Mouse (Mus musculus): ENCODE measurements around the gene Spred2.
"Not testable (repeated sequence)": the region's sequence is repeated elsewhere in the genome, so short reads cannot be mapped to it uniquely, and the experiment has no call there.

Gene Spred2

DNA sequence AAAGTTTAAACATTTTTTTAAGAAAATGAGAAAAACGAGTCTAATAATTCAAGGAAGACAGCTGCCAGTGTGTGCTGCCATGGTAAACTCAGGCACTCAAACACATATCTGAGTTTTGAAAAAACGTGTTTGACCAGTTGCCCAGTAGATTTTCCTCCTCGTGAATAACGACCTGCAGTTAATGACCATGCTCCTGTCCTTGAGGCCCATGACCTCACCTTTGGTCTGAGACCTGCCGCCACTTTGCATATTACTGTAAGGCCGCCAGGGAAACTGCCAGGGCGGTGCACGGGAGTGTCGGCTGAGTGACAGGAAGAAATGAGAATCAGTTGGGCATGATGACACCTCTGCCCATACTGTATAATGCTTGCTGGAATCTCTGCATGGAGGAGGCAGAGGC lies 103.5 kb downstream of the Spred2 start:
- no peak for DNase-seq

DNA sequence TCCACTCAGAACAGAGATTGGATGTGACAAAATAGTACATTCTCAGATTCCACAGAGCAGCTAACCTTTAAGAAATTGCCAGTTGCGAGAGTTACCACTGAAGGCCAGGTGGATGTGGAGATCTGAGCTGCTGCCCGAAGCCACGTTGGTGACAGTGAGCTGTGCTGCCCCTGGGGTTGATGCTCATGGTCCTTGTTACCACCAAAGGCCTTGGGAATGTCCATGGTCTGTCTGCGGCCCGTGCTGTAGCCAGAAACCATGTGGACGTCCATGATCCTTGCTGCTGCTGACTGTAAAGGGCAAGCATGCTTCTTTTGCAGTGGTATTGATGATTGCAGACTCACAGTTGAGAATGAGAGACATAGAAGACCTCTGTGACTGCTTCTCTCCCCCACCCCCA lies 104.2 kb downstream of the Spred2 start:
- no peak for DNase-seq

DNA sequence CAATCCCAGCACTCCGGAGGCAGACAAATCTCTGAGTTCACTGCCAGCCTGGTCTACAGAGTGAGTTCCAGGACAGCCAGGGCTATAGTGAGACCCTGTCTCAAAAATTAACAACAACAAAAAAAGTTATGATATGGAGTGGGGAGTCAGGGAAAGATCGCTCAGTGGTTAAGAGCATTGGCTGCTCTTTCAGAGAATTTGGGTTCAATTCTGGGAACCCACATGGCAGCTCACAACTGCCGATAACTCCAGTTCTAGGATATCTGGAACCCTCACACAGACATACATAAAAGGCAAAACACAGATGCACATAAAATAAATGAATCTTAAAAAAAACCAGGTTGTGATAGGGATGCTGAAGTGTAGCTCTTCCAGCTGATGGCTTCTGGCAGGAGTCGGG lies 104.8 kb downstream of the Spred2 start:
- no peak for DNase-seq

GRCm38 (mm10) chr11:20030973-20031372 lies 106.8 kb downstream of the Spred2 start:
- DNase-seq = not testable (repeated sequence)

DNA sequence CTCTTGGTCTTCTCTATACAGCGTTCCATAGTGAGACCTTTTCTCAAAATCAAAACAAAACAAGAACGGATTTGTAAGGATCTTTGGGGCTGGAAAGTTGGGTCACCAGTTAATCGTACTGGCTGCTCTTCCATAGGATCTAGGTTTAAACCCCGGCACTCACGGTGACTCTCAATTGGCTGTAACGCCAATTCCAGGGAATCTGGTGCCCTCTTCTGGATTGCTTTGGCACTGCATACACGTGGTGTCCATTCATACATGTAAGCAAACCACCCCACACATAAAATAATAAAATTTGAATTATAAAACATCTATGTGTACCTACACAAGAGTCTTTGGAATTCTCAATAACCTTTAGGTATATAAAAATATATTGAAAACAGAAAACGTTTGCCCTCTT lies 107.4 kb downstream of the Spred2 start:
- DNase-seq = peak; percentile 49

GRCm38 (mm10) chr11:20033541-20034160 lies 109.5 kb downstream of the Spred2 start:
- no peak for DNase-seq

DNA sequence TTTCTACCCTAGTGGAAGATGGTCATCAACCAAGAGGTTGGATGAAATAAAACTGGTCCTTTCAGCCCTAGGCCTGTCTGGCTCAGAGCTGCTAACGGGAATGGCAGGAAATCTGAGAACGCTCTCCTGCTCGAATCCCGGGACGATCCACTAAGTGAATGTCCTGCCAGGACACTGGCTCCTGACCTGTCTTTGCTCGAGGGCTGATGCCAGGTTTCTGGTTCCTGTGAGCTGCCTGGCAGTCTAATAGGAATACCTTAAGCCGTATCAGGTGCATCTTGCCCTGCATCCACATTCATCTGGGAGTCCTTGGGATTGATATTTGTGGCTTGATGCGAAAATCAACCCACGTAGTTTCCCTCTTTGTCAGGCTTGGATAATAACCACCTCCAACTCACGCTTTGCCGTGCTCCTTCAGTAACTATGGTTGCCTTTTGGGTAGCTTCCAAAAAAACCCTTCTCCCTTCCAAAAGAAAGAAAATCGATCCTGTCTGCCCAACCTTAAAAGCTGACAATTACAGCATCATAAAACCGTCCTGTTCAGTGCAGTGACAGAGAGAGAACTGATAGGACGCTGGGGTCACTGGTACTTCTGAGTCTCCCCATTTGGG lies 110.3 kb downstream of the Spred2 start:
- DNase-seq = no peak

GRCm38 (mm10) chr11:20035343-20035928 lies 111.3 kb downstream of the Spred2 start:
- no peak for DNase-seq

DNA sequence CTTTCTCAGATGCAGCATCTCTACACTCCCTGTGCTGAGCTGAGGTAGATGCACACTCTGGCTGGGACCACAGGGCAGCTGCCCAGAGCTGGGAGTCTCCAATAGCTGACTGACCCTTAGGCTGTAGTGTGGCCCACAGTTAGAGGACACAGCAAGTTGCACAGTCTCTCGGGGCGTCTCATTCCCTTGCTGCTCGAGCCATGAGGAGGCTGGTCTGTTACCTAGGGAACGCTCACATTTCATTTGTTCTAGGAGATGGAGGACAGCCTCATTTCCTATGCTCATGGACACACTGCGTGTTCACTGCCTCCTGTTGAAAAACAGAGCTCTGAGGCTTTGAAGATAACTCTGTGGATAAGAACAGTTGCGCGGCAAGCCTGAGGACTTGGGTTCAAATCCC lies 111.8 kb downstream of the Spred2 start:
- DNase-seq = no peak

- no peak for DNase-seq
Observed at GRCm38 (mm10) chr11:20037739-20038138, 113.6 kb downstream of the Spred2 start.

DNA sequence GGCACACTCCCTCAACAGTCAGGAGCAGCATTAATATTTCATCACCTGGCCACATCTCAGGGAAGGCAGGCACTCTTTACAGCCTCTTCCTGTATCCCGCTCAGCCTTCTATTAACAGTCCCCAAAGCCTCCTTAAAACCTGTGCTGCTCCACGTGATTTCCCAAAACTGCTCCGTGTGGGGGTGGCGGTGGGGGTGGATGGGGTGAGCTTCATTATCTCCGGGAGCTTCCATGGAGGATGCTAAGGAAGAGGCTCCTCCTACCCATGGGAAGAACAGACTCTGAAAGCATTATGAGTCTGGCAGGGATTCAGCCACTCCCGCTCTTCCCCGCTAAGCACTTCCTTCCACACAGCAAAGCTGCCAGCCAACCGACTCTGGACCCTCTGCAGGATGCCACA lies 114.5 kb downstream of the Spred2 start:
- DNase-seq = peak; percentile 43

DNA sequence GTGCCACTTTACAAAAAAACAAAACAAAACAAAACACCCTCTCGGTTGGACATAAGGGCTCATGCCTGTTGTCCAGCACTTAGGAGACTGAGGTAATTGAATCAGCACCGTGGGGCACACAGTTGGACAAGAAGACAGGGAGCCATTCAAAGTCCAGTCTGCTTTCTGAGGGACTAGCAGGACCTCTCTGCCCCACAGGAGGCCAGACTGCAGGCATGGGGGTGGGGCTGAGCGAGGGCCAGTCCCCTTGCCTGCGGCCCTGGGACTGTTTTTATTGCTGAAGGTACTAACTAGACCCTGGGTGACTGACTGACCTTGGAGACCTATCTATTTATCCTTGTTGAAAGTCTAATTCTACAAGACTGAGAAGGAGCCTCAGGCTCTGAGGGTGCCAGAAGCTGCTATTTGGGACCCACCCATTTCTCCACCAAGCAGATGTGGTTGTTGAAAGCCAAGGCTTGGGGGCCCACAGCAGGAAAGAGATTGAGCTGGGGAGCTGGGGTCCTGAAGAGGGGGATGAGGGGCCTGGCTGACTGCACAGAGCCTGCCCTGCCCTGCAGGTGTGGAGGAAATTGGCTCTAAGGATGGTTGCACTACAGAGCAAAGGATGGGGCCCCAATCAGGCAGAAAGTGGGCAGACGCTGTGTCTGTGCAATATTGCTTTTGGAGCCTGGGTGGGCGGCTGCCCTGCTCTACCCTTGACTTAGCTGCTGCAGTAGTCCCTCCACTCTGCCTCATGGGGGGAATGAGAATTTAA lies 117.2 kb downstream of the Spred2 start:
- no peak for DNase-seq

DNA sequence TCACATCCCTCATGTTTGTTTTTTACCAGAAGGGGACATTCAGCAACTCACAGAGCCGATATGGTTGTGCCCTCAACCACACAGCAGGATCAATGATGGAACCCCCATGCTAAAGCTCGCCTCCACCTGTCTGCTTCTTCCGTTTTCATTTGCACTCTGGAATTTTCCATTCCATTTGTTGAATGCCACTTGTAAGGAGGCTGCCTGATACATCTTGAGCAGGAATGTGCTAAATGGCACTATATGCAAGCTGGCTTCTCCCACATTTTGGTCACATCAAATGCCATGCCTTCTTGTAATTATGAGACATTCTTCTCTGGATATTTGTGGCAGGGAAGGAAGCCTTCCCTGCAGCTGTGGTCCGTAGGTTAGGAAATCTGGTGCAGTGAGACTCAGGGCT lies 117.9 kb downstream of the Spred2 start:
- DNase-seq = no peak

DNA sequence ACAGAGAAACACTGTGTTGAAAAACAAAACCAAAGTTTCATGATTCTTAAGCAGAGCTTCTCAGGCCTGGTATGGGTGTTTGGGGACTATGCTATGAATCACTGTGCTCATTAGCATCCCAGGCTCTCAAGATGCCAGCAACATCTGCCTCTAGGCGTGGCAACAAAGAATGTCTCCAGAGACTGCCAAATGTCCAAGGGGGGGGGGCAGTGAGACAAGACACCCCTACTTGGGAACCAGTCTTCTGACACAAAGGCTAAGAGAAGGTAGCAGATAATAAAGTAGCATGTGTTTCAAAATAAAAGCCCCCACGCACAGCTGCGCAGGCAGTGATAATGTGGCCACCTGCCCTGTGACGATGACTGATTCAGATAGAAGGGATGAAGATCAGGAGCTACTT lies 119.1 kb downstream of the Spred2 start:
- no peak for DNase-seq

DNA sequence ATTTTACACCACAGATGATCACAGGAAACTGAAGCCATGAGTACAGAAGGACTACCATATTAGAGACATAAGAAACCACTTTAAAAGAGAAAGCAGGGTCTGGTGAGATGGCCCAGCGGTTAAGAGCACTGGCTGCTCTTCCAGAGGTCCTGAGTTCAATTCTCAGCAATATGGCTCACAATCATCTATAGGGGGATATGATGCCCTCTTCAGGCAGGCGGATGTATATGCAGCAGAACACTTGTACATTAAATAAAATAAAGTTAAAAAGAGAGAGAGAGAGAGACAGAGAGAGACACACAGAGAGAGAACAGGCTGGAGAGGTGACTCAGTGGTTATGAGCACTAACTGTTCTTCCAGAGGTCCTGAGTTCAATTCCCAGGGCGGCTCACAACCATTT lies 121.4 kb downstream of the Spred2 start:
- no peak for DNase-seq

DNA sequence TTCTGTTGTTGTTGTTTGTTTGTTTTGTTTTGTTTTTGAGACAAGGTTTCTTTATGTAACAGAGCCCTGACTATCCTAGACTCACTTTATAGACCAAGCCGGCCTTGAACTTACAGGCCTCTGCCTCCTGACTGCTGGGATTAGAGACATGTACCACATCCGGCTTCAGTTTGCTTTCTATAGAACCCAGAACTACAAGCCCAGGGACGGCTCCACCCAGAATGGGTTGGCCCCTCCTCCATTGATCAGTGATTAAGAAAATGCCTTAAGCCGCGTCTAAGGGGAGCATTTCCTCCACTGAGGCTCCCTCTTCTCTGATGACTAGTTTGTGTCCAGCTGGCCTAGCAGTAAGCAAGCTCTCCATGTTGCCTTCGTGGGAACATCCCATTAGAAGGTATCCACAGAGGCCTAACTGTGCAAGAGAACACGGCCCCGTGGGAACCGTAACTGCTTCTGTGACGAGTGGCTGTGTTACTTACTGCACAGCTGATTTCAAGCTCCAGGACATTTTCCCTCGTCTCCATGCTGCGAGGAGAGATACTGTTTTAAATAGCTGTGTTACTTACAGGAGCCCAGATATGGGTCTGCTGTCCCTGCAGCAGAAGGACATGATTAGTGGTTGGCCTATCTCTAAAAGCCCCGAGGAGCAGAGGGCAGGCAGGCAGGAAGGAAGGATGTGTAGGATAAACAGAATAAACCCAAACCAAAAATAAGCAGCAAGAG lies 128.8 kb downstream of the Spred2 start:
- DNase-seq = no peak

- DNase-seq = no peak
Observed at GRCm38 (mm10) chr11:20053951-20054350, 129.8 kb downstream of the Spred2 start.

- no peak for DNase-seq
Observed at GRCm38 (mm10) chr11:20054617-20055016, 130.4 kb downstream of the Spred2 start.

- no peak for DNase-seq
Observed at GRCm38 (mm10) chr11:20056168-20056567, 132.0 kb downstream of the Spred2 start.

DNA sequence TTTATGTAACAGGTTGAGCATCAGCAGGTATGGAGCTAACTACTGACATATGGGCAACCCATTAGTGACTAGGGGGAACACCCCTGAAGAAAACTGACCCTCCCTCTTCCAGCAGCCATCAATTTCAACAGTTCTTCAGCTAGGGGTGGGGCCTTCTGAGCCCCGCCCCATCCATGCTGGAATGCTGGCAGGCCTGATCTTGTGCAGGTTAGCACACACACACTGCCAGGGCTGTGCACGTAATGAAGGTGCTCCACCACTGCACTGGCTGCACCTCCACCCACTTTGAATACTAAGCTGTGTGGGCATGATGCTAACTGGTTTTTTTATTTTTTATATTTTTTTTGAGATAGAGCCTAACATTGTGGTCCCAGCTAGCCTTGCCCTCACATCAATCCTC lies 133.3 kb downstream of the Spred2 start:
- DNase-seq = no peak

DNA sequence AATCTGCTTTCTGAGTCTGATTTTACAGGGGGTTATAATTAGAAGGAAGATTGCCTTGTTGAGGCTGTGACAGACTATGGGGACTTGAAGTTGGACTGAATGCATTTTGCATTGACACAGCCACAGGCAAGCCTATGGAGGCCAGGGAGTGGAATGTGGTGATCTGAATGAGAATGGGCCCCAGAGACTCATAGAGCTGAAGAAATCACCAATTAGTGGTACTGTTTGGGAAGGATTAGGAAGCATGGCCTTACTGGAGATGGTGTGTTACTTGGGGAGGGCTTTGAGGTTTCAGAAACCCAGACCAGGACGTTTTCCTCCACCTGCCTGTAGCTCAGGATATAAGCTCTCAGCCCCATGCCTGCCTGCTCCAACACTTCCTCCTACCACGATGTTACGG lies 135.6 kb downstream of the Spred2 start:
- DNase-seq = no peak

DNA sequence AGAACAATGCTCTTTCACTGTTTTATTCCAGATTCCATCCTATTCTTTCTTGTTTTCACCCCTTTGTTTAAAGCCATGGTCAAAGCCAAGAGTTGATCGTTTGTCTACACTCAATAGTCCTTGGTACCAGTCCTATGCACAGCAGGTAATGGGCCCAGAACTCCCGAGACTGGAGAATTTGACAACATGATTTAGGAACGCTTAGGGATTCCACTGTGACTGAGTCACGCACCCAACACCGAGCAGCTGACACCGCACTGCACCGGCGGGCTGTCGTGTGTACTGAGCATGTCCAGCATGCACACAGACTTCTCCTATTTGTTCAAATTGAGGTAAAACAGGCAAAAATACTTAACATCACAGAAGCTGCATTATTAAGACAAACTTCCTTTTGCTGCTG lies 138.6 kb downstream of the Spred2 start:
- DNase-seq = not testable (repeated sequence)

DNA sequence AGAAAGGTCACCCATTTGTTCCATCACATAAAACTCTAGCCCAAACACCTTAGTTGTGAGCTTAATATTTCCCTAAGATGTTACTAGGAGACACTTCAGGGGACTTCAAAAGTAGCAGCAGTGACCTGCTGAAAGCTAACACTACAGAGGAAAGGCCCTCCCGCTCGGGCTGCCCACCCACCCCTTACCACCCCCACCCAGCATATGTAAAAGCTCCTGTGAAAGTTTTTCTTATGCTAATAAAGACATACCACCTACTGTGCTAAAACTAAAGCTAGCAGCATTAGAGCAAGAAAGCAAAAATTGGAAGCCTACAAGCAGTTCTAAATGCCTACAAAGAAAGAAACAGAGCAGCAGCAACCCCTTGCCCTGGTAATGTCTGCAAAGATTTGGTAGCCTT lies 139.9 kb downstream of the Spred2 start:
- not testable (repeated sequence) for DNase-seq

All from lung, postnatal 10 days (tissue).